Mouse (Mus musculus): ENCODE data around the gene Tekt1. TPM values are rescaled to one million over a fixed set of nuclear protein-coding genes. Genes with fewer than 3 reads are reported as not detected.
A peak's percentile ranks its signal among the peaks of the same experiment; 100 is the strongest.
"Not testable (repeated sequence)": the region's sequence is repeated elsewhere in the genome, so short reads cannot be mapped to it uniquely, and the experiment has no call there.

The Tekt1 gene
- total RNA-seq, 2 experiments from 2014 or later = 1.2 to 1.4 TPM

- DNase-seq = no peak
These were observed 27.3 kb upstream of the Tekt1 start for GRCm38 (mm10) chr11:72389407-72390142.

DNA sequence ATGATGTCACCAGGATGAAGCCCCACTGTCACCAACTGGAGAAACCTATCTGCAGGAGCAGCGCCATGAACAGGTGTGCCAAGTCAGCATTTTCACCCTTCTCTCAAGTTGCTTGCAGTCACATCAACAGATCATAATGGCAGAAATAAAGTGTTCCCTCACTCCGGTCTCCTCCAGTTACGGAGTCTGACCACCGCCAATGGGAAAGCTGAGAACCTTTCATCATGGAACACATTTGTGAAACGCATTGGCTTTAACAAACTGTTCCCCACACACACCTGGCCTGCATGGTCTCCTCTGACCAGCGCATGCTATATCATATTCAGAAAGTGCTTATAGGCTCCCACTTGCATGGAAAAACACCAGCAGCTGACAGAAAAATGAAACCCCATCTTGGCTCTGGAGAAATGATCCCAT lies 25.9 kb upstream of the Tekt1 start:
- no peak for DNase-seq

- DNase-seq = no peak
These were observed 17.1 kb upstream of the Tekt1 start for GRCm38 (mm10) chr11:72379351-72379750.

DNA sequence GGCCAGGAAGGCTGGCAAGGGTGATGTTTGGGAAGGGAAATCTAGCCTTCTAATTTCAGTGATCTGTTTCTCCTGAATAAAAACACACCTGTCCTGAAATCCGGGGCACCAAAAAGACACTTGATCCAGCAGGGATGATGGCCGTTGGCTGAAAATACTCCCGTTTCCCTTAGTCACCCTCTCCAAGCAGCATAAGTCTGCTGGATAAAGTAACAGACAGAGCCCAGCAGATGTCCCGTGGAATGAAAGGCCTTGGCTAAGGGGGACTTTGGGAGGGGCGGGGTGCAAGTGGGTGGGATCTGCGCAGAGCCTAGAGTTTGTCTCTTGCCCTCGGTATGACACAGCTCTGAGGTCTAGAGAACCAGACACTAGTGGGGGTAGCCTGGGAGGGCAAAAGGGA lies 16.0 kb upstream of the Tekt1 start:
- DNase-seq = no peak

GRCm38 (mm10) chr11:72376562-72376961 lies 14.3 kb upstream of the Tekt1 start:
- no peak for DNase-seq

DNA sequence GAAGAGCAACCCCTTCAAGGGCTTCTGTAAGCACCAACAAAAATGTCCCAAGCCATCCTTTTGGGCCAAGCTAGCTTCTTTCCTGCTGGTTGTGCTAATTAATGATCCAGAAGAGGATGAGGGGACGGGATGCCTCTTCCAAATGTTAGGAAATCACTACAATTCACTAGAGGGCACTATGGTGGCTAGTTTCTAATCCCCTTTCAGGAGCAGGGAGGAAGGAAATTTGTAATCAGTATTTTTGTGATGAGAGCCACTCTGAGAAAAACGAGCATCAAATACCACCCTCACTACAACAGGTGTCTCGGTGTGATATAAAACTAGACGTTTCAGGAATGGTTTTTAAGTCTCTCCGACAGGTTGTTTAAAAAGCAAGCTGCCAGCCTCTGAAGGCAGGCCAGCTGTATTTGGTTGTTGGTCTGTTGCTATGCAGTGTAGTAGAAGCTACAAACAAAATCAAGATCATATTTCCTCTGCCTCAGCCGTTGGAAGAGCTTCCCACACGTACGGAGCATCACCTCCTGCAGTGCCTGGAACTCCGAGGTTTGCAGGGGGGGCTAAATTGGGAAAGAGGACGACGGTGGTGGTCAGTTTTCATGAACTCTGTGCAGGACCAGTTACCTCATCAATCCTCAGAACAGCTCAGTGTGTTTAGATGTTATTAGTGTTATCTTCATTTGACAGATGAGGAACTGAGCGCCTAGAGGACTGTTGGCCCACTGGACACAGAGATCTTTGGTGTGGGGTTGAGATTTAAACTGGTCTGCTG lies 7.8 kb upstream of the Tekt1 start:
- DNase-seq = no peak

DNA sequence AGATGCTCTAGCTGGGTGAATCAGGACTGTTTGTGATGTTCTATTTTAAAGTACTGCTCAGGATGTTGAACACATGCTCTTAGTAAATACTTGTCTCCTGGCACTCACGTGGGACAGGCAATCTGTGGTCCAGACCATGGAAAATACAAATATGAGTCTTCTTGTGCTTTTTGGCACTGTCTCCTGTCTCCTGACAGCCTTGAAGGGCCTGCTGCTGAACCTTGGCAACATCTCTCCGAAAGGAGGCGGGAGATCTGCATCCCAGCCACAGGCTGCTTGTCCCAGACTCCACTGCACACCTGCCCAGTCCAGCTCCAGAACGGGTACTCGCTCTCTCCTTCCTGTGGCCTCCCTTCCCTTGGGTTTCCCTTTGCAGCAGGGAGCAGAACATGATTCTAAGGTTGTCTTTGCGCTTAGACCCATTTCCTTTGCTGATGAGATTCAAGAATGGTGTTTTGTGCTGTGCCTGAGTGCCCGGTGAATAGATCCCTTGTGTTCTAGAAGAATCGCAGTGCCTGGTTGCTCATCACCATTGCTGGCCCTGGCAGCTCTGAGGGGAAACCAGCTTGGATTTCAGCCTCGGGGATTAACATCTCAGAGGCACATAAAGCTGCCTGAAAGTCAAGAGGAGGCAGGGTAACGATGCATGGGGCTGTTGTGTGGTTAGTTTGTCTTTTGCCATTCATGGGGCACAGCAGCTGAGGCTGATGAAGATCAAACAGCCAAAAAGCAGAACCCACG lies 5.9 kb upstream of the Tekt1 start:
- DNase-seq = no peak

DNA sequence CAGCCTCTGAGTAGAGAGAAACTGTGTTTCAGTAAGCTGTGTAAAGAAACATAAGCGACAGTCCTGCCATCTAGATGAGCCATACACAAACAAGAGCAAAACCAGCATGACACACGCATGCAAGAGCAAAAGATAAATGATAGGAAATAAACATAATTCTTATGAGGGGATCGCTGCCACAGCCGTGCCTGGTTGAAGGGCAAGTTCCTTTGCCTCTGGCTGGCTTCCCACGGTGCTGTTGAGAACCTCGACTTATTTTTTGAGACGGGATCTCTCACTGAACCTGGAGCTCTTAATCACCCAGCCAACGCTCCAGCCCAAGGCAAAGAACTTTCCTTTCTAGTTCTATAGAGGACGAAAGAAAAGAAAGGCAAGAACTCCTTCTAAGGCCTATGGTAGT lies 3.9 kb upstream of the Tekt1 start:
- no peak for DNase-seq

GRCm38 (mm10) chr11:72364526-72364925 lies 2.3 kb upstream of the Tekt1 start:
- DNase-seq = no peak

DNA sequence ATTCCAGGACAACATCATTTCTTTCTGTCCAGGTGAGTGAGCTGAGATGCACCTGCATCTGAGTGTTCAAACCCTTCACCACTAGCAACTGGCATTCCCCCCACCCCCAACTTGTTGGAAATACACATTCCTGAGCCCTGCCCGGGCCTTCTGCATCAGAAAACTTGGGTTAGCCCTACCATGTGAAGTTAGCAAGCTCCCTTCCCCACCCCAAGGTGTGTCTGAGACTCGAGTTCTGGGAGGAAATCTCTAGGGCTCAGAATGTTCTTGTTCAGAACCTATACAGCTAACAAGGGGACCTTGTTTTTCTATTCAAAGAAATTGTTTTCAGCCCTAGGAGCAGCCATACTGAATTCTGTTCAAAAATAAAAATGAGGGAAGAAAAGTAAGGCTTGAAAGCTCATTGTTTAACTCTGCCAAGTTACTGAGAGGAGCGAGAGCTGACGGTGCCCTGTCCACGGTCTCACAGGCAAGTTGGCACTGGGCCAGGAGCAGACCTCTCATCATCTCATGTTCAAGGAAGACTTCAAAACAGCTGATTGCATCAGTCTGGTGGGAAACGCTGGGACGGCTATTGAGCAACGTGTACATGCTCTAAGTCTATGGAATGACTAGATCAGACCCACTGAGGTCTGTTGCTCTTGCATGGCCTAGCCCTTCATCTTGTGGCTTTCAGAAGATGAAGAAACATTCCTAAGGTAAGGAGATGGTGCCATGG lies 1.4 kb upstream of the Tekt1 start:
- DNase-seq = peak; percentile 25

DNA sequence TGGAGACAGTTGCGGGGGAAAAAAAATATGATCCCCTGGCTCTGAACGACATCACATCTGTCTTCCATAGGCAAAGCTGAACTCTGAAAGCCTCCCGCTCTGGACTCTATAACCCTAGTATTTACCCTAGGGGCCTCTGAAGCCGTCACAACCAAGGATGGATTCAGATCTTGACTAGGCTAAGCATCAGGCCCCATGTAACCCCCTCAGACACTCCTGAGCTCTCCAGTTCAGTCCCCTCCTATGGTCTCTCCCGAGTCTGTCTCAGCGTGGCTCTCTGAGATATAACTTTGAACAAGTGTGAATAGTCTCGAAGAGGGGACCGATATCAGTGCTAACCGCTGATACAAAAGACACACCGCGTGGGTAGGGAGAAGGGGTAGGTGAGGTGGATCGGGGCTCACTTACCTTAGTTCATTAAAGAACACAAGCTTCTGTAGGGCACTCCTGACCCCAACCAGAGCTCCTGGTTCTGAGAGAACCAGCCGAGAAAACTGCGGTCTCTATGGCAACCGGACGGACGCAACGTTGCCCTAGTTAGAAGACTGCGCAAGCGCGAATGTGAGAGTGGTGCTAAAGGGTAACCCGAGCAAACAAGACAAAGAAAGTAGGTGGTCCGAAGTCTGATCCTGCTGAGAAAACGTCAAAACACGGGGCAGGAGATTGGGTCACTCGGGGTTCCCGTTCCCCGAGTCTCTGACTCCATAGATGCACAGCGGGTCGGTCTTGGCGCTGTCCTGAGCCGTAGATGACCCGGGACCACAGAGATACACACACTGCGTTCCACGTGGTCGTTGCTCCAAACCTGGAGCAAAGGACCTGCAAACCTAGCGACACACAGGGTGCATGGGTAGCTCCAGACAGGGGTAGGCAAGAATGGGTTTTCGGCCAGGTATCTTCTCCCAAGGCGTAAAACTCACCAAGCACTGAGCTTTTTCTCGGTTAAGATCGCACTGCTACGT lies 576 bp downstream of the Tekt1 start:
- peak; percentile 60 for DNase-seq

GRCm38 (mm10) chr11:72354971-72355728 lies 7.1 kb downstream of the Tekt1 start:
- DNase-seq = peak; percentile 86

- DNase-seq = no peak
These were observed 9.1 kb downstream of the Tekt1 start for GRCm38 (mm10) chr11:72353186-72353585.

GRCm38 (mm10) chr11:72352272-72352671 lies 10.0 kb downstream of the Tekt1 start:
- DNase-seq = no peak

DNA sequence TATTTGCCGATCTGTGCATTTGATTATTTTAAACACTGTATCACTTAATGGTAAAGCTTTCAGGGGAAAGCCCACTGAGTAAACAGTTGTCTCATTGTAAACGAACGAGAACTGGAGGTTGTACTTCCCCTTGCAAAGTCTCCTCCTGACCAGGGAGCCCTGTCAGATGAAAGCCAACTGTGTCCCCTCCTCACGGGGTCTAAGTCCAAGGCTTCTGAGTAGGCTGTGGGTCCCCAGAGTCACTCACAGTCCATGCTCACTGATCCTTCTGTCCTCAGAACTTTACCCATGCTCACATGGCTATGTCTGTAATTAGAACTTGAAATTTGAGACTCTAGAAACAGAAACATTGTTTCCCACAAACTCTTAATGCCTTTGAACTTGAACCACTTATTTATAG lies 12.6 kb downstream of the Tekt1 start:
- no peak for DNase-seq

DNA sequence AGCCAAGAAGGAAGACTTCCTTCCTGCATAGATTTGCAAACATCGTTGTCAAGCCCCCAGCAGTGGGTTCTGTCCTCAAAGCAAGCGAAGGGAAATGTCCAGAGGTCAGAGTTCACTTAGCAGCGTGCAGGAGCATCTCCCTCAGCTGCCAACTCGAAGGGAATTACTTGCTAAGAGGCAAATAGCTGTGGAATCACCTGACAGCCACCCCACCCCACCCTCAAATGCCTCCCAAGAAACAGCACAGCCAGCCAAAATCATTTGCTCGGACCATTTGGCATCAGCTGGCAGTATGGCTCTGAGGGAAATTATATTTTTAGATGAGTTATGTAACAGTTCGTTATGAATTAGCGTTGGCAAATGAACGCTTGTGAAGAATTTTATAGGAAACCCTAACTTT lies 13.2 kb downstream of the Tekt1 start:
- DNase-seq = no peak

- no peak for DNase-seq
These were observed 13.7 kb downstream of the Tekt1 start for GRCm38 (mm10) chr11:72348563-72348962.

DNA sequence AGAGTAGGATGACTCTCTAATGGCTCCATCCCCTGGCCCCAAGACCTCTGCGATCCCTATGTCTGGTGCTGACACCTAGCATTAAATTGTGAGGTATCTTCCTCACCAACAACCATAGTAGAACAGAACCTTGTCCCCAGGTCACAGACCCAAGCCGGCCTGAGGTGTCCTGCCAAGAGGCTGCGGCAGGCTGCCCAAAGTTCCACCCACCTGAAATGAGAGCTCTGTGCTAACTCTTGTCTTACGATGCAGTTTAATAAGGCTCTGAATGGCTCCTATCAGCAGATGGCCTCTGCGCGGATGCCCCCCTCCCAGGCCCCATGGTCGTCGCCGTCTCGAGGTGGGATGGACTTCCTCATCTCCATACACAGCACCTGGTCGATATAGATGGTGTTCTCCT lies 17.8 kb downstream of the Tekt1 start:
- no peak for DNase-seq

GRCm38 (mm10) chr11:72343904-72344303 lies 18.3 kb downstream of the Tekt1 start:
- peak; percentile 76 for DNase-seq

- DNase-seq = not testable (repeated sequence)
These were observed 19.0 kb downstream of the Tekt1 start for GRCm38 (mm10) chr11:72343238-72343625.

Data from gastrocnemius, postnatal 10 days (tissue).